Mouse (Mus musculus): Measurements from ENCODE around the gene Pdcl. TPM values are rescaled to one million over a fixed set of nuclear protein-coding genes. Genes with fewer than 3 reads are reported as not detected.

Gene Pdcl
- polyA plus RNA-seq (2014; fragmentation: Nextera tagmentation; extraction: Ambion mirVana), result 26.0 and 30.3 TPM in 2 replicates

- peak within 1 kb of the TSS; percentile 75 for H3K4me2 ChIP-seq
- H3K9me3 ChIP-seq (ENCODE audit: control insufficient read depth, low read length), result no peaks in the 10 kb centered on the region
- WGBS, result under 1% methylated on average over 42 of the region's 42 CpGs
- H3K27me3 ChIP-seq (replicated peaks; ENCODE audit: control insufficient read depth, insufficient read depth, low read length), result no peaks in the 10 kb centered on the region
- H3K4me1 ChIP-seq (replicated peaks; ENCODE audit: control insufficient read depth, insufficient read depth, low read length), result no peaks in the 10 kb centered on the region
- H3K36me3 ChIP-seq (ENCODE audit: control insufficient read depth, insufficient read depth, low read length), result peaks cover 8% of the 10 kb centered on the region
- peak within 1 kb of the TSS; percentile 99 for H3K27ac ChIP-seq (ENCODE audit: low read depth, low read length)
- peak; percentile 99 for ATAC-seq (replicated peaks; ENCODE audit: low FRiP score)
- peak; percentile 87 for DNase-seq (ENCODE audit: low spot score)
- H3K4me3 ChIP-seq (ENCODE audit: low read depth, low read length), result peak within 1 kb of the TSS; percentile 75
- peak within 1 kb of the TSS; percentile 81 for H3K9ac ChIP-seq (ENCODE audit: low read depth, low read length)
These were observed at the start of gene Pdcl for GRCm38 (mm10) chr2:37358633-37359540. Gene Pdcl, minus strand, starts transcription at chr2:37359332.

GRCm38 (mm10) chr2:37395539-37395938 is 36.4 kb upstream of the Pdcl start:
- Histone ChIP-seq H3K36me3 (ENCODE audit: control insufficient read depth, insufficient read depth, low read length) (peaks cover 9% of the 10 kb centered on the region), H3K4me3 (ENCODE audit: low read depth, low read length) (no peak overlapping the region), H3K4me1 (replicated peaks; ENCODE audit: control insufficient read depth, insufficient read depth, low read length) (no peaks in the 10 kb centered on the region), H3K4me2 (no peak overlapping the region), H3K9ac (ENCODE audit: low read depth, low read length) (no peak overlapping the region), H3K9me3 (ENCODE audit: control insufficient read depth, low read length) (no peaks in the 10 kb centered on the region), H3K27me3 (replicated peaks; ENCODE audit: control insufficient read depth, insufficient read depth, low read length) (no peaks in the 10 kb centered on the region), H3K27ac (ENCODE audit: low read depth, low read length) (no peak overlapping the region)
- 72% methylated on average over 1 of the region's 1 CpGs for WGBS
- DNase-seq (ENCODE audit: low spot score), result no peak
- ATAC-seq (replicated peaks; ENCODE audit: low FRiP score), result no peak

GRCm38 (mm10) chr2:37382921-37383320 is 23.8 kb upstream of the Pdcl start:
- peaks cover 5% of the 10 kb centered on the region; the same call in 1 of the 2 replicates for H3K36me3 ChIP-seq (ENCODE audit: control insufficient read depth, insufficient read depth, low read length)
- H3K27me3 ChIP-seq (replicated peaks; ENCODE audit: control insufficient read depth, insufficient read depth, low read length), result no peaks in the 10 kb centered on the region
- no peak overlapping the region for H3K4me3 ChIP-seq (ENCODE audit: low read depth, low read length)
- no peak overlapping the region for H3K9ac ChIP-seq (ENCODE audit: low read depth, low read length)
- 95% methylated on average over 9 of the region's 9 CpGs for WGBS
- no peak for DNase-seq (ENCODE audit: low spot score)
- no peaks in the 10 kb centered on the region for H3K9me3 ChIP-seq (ENCODE audit: control insufficient read depth, low read length)
- ATAC-seq (replicated peaks; ENCODE audit: low FRiP score), result no peak
- H3K27ac ChIP-seq (ENCODE audit: low read depth, low read length), result no peak overlapping the region
- H3K4me2 ChIP-seq, result no peak overlapping the region
- H3K4me1 ChIP-seq (replicated peaks; ENCODE audit: control insufficient read depth, insufficient read depth, low read length), result no peaks in the 10 kb centered on the region

- ATAC-seq (replicated peaks; ENCODE audit: low FRiP score) (no peak; the same call in 1 of the 2 replicates), DNase-seq (ENCODE audit: low spot score) (no peak)
- Histone ChIP-seq H3K27ac (ENCODE audit: low read depth, low read length) (no peak overlapping the region), H3K4me3 (ENCODE audit: low read depth, low read length) (no peak overlapping the region), H3K9ac (ENCODE audit: low read depth, low read length) (no peak overlapping the region), H3K27me3 (replicated peaks; ENCODE audit: control insufficient read depth, insufficient read depth, low read length) (no peaks in the 10 kb centered on the region), H3K36me3 (ENCODE audit: control insufficient read depth, insufficient read depth, low read length) (peaks cover 6% of the 10 kb centered on the region; the same call in 1 of the 2 replicates), H3K4me2 (no peak overlapping the region), H3K4me1 (replicated peaks; ENCODE audit: control insufficient read depth, insufficient read depth, low read length) (no peaks in the 10 kb centered on the region), H3K9me3 (ENCODE audit: control insufficient read depth, low read length) (no peaks in the 10 kb centered on the region)
- 71% methylated on average over 2 of the region's 2 CpGs for WGBS
These were observed 21.1 kb upstream of the Pdcl start for GRCm38 (mm10) chr2:37380189-37380588.

GRCm38 (mm10) chr2:37376018-37376417 is 16.9 kb upstream of the Pdcl start:
- Histone ChIP-seq H3K4me3 (ENCODE audit: low read depth, low read length) (no peak overlapping the region), H3K4me1 (replicated peaks; ENCODE audit: control insufficient read depth, insufficient read depth, low read length) (no peaks in the 10 kb centered on the region), H3K9ac (ENCODE audit: low read depth, low read length) (no peak overlapping the region), H3K27me3 (replicated peaks; ENCODE audit: control insufficient read depth, insufficient read depth, low read length) (no peaks in the 10 kb centered on the region), H3K36me3 (ENCODE audit: control insufficient read depth, insufficient read depth, low read length) (peaks cover 2% of the 10 kb centered on the region; the same call in 1 of the 2 replicates), H3K4me2 (no peak overlapping the region), H3K9me3 (ENCODE audit: control insufficient read depth, low read length) (no peaks in the 10 kb centered on the region), H3K27ac (ENCODE audit: low read depth, low read length) (no peak overlapping the region)
- no peak for DNase-seq (ENCODE audit: low spot score)
- 62% methylated on average over 1 of the region's 1 CpGs for WGBS
- 0 out of 2 replicates have a peak, but pooled peaks have one; percentile 53 for ATAC-seq (replicated peaks; ENCODE audit: low FRiP score)

GRCm38 (mm10) chr2:37370651-37371050 is 11.5 kb upstream of the Pdcl start:
- Histone ChIP-seq H3K27ac (ENCODE audit: low read depth, low read length) (no peak overlapping the region), H3K36me3 (ENCODE audit: control insufficient read depth, insufficient read depth, low read length) (peaks cover 2% of the 10 kb centered on the region; the same call in 1 of the 2 replicates), H3K4me1 (replicated peaks; ENCODE audit: control insufficient read depth, insufficient read depth, low read length) (no peaks in the 10 kb centered on the region), H3K9me3 (ENCODE audit: control insufficient read depth, low read length) (no peaks in the 10 kb centered on the region), H3K4me2 (no peak overlapping the region), H3K4me3 (ENCODE audit: low read depth, low read length) (no peak overlapping the region), H3K27me3 (replicated peaks; ENCODE audit: control insufficient read depth, insufficient read depth, low read length) (no peaks in the 10 kb centered on the region), H3K9ac (ENCODE audit: low read depth, low read length) (no peak overlapping the region)
- ATAC-seq (replicated peaks; ENCODE audit: low FRiP score) (no peak), DNase-seq (ENCODE audit: low spot score) (no peak)
- 86% methylated on average over 2 of the region's 2 CpGs for WGBS

GRCm38 (mm10) chr2:37359908-37360307 is 776 bp upstream of the Pdcl start:
- Histone ChIP-seq H3K27me3 (replicated peaks; ENCODE audit: control insufficient read depth, insufficient read depth, low read length) (no peaks in the 10 kb centered on the region), H3K9ac (ENCODE audit: low read depth, low read length) (no peak overlapping the region), H3K4me2 (peak overlapping the region; percentile 75), H3K4me1 (replicated peaks; ENCODE audit: control insufficient read depth, insufficient read depth, low read length) (no peaks in the 10 kb centered on the region), H3K4me3 (ENCODE audit: low read depth, low read length) (no peak overlapping the region), H3K36me3 (ENCODE audit: control insufficient read depth, insufficient read depth, low read length) (peaks cover 7% of the 10 kb centered on the region), H3K9me3 (ENCODE audit: control insufficient read depth, low read length) (no peaks in the 10 kb centered on the region), H3K27ac (ENCODE audit: low read depth, low read length) (no peak overlapping the region)
- no peak for DNase-seq (ENCODE audit: low spot score)
- no peak for ATAC-seq (replicated peaks; ENCODE audit: low FRiP score)
- 96% methylated on average over 2 of the region's 2 CpGs for WGBS

- H3K9me3 ChIP-seq (ENCODE audit: control insufficient read depth, low read length), result no peaks in the 10 kb centered on the region
- no peaks in the 10 kb centered on the region for H3K27me3 ChIP-seq (replicated peaks; ENCODE audit: control insufficient read depth, insufficient read depth, low read length)
- H3K4me2 ChIP-seq, result no peak overlapping the region
- H3K9ac ChIP-seq (ENCODE audit: low read depth, low read length), result no peak overlapping the region
- DNase-seq (ENCODE audit: low spot score), result no peak
- no peak overlapping the region for H3K4me3 ChIP-seq (ENCODE audit: low read depth, low read length)
- ATAC-seq (replicated peaks; ENCODE audit: low FRiP score), result no peak
- peaks cover 34% of the 10 kb centered on the region for H3K36me3 ChIP-seq (ENCODE audit: control insufficient read depth, insufficient read depth, low read length)
- WGBS, result 92% methylated on average over 5 of the region's 5 CpGs
- no peaks in the 10 kb centered on the region for H3K4me1 ChIP-seq (replicated peaks; ENCODE audit: control insufficient read depth, insufficient read depth, low read length)
- H3K27ac ChIP-seq (ENCODE audit: low read depth, low read length), result no peak overlapping the region
These were observed 3.6 kb downstream of the Pdcl start for GRCm38 (mm10) chr2:37355571-37355970.

GRCm38 (mm10) chr2:37351671-37352070 is 7.5 kb downstream of the Pdcl start:
- no peaks in the 10 kb centered on the region for H3K9me3 ChIP-seq (ENCODE audit: control insufficient read depth, low read length)
- ATAC-seq (replicated peaks; ENCODE audit: low FRiP score) (no peak), DNase-seq (ENCODE audit: low spot score) (no peak)
- no peak overlapping the region for H3K27ac ChIP-seq (ENCODE audit: low read depth, low read length)
- WGBS, result 88% methylated on average over 7 of the region's 7 CpGs
- H3K36me3 ChIP-seq (ENCODE audit: control insufficient read depth, insufficient read depth, low read length), result peaks cover 32% of the 10 kb centered on the region
- H3K9ac ChIP-seq (ENCODE audit: low read depth, low read length), result no peak overlapping the region
- H3K4me3 ChIP-seq (ENCODE audit: low read depth, low read length), result no peak overlapping the region
- no peak overlapping the region for H3K4me2 ChIP-seq
- H3K4me1 ChIP-seq (replicated peaks; ENCODE audit: control insufficient read depth, insufficient read depth, low read length), result no peaks in the 10 kb centered on the region
- no peaks in the 10 kb centered on the region for H3K27me3 ChIP-seq (replicated peaks; ENCODE audit: control insufficient read depth, insufficient read depth, low read length)

All from liver, embryonic 11.5 days (tissue).